Mouse (Mus musculus) adrenal gland, adult 2 months (tissue): Measurements from ENCODE around the gene Naxd. TPM values are rescaled to one million over a fixed set of nuclear protein-coding genes. Genes with fewer than 3 reads are reported as not detected.
"Not testable (repeated sequence)": the region's sequence is repeated elsewhere in the genome, so short reads cannot be mapped to it uniquely, and the experiment has no call there.

ENCODE experiments used
- DNase-seq: peaks from one replicate; pipeline ENCODE4 v3.0.0; 2021
- polyA plus RNA-seq: library from polyadenylated mRNA; depleted of rRNA; stranded (reverse); fragments of >200 nt; gene quantifications from 2 replicates; pipeline ENCODE4 v1.2.3, GENCODE M21; 2012
- total RNA-seq, 2 experiments: library from RNA; stranded (reverse); gene quantifications; 2 replicates each; pipeline ENCODE4 v1.2.3; 2021

The Naxd gene
- total and polyA plus RNA-seq, 3 experiments: 67.2 to 114 (median 75.3) TPM

DNA sequence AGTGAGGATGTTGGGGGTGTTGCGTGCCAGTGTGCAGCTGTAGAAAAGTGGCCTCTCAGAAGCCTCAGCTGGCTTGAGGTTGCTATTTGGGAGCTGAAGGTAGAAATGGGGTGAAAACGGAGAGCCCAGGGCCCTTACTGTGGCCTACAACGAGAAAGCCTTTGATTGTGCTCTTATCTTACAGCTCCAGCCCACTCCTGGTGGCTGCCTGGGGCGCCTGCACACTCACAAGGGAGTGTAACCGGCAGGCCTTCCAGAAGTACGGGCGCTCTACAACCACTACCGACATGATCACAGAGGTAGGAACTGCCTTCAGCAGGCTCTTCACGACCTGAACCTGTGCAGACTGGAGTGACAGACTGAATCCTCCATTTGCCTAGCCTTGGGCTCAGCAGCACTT is 15.4 kb downstream of the Naxd start:
- DNase-seq: no peak

DNA sequence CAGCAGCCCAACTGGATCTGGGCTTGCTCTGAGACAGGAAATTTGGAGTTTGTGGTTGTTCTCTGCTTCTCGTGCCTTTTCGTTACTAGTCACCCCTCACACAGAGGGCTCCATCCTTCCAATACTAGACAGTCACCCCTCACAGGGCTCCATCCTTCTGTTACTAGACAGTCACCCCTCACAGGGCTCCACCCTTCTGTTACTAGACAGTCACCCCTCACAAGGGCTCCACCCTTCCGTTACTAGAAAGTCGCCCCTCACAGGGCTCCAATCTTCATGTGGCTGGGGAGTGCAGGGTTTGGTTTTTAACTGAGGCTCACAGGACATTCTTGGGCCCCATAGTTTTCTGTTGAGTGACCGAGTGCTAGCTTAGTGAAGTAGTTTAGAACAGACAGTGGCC is 15.9 kb downstream of the Naxd start:
- DNase-seq: no peak

DNA sequence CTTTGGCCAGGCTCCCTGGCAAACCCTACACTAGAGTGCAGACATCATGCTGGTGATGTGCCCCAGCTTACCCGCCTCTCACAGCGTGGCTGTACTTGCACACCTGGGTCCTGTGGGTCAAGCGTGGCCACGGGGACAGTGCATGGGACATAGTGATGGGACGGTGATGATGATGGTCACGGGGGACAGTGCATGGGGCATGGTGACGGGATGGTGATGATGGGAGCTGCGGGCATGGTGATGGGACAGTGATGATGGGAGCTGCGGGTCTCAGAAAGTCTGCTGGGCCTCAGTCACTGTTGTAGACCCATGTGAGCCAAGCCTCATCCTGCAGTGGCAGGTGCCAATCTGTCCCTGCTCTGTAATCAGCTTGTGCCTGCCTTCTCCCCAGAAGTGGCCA is 19.0 kb downstream of the Naxd start:
- no peak for DNase-seq

DNA sequence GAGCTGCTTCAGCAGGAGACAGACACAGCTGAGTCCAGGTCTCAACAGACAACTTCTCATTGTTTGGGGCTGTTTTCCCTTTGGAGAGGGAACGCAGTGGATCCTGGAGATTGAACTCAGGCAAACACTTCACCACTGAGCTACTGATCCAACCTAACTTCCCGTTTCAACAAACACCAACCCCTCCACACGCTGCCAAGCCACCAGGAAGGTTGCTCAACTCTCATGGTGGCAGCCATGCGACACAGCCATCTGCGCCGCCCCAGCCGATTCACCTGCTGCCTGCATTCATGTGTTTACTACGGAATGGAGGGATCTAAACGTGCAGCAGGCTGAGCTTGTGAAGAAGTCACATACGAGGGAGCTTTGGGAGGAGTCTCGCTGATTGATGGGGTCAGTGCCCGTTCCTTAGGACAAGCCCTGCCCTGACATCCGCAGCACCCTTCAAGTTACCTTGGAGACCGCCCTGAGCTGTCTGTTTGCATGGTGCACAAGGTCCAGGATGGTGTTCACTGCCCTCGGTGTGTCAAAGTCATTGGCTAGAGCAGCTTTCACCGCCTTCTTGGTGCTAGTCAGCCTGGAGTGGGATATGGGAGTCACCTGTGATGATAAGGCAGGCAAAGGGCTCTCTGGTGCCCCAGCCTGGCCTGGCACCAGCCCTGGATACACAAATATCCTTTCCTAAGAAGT is 20.2 kb downstream of the Naxd start:
- no peak for DNase-seq

DNA sequence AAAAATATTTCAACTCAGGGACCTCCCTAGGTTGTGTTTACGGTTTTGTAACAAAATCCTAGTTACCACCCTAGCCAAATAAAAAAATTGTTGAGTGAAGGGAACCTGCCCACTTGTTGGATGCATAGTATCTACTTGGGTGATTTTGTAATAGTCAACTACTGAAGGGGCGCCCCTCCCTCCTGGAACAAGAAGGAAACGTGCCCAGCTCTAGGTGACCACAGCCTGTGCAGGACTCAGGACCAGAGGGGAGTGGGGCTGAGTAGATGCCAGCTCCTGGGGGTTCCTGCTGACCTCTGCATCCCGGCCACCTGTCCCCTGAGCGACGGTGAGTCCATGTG is 20.7 kb downstream of the Naxd start:
- DNase-seq: no peak

DNA sequence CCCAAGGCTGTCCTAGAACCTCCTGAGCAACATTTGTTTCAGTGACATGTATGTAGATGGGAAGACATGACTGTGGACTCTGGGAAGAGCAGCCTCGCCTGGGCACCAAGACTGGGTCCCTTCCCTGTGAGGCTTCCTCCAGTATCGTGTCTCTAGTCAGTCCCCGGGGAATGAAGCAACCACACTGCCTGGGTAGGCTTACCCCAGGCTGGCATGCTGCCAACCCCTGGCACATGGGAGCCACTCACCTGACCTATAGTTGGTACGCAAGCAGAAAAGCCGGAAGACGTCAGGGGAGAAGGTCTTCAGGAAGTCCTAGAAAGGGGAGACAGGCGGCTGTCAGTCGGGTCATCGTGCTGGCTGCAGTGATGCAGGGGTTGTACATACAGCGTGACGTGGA is 21.4 kb downstream of the Naxd start:
- DNase-seq: no peak

DNA sequence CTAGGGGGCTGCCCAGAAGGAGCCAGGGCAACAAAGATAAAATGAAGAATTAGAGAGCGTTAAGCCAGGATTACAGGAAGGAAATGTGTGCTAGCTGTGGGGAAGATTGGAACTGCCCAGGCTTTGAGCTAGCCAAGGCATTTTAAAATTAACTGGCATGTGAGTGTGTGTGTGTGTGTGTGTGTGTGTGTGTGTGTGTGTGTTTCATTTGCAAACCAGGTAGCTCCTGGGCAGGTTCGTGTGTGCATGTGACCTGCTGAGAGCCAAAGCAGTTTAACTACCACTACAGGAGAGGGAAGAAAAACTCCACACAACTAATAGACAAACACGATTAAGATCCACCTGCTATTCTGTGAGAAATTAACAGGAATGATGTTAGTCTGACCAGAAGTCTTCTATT is 26.0 kb downstream of the Naxd start:
- DNase-seq: no peak

DNA sequence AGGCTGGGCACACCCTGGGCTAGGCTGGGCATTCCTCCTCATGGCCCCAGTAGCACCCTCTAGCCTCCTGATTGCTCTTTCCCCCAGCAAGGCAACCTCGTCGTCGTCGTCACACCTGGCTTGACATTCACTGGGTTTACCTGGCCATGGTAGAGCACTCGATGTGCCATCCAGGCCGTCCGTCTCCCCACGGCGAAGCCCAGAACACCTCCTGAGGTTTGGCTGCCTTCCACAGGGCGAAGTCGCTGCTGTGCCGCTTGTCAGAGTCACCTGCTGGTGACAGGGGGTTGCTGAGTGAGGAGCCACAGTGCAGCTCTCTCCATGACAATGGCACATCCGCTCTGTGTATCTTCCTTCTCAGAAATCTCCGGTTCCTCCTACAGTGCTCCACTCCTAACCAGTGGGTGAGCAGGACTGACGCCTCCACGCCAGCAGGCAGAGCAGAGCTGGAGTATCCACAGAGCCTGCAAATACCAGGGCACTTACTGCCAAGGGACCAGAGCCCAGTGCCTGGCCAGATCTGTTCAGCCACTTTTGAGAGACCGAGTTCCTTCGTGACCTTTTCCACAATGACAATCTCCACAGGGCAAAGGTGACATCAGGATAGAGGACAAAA is 33.0 kb downstream of the Naxd start:
- DNase-seq: peak; percentile 43

DNA sequence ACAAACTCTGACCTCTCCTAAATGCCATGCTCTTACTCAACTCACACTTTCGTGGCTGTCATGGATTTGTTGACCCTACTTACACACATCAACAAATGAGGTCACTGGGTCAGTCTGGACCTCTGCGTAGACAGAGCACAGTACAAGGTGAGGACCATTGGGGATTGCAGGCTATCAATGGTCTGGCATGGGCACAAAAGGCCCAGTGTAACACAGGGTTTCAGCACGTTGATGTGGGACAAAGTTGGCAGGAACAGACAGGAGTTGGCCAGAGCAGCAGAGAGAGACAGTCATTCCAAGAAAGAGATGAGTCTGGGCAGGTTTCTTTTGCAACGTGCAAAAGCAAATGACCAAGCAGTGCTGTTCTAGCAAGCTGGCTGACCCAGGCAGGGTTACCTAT is 33.5 kb downstream of the Naxd start:
- peak; percentile 48 for DNase-seq

DNA sequence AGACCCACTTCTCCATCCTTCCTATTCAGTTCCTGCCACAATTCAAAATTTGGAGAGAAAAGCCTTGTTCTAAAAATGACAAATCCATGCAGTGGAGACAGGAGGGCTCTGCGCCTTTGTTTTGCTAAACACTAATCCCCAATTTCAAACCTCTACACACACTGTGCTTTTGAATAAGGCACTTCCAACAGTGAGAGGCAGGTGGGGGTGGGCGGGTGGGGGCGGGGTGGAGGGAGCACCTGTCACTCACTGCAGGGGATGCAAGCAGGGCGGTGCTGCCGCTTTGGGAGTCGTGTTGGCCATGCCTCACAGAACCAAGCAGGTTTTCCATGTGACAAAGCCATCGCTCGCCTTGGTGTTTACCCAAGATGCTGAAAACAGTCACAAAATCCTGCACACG is 37.2 kb downstream of the Naxd start:
- DNase-seq: no peak

DNA sequence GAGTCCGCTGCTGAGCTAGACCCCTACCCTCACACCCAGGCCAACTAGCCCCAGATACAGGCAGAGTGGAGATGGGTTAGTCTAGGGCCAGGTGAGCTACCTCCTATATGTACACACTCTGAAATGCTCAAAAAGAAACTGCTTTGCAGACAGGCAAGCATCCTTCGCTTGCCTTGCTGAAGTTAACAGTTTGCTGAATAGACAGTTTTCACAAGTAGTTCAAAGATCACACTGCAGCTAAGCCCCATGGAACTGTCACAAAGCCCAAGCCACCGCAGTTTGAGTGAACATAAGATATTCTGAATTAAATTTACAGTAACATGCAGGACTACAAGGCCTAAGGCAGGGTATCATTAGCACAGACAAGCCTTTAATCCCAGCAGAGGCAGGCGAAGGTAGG is 41.7 kb downstream of the Naxd start:
- DNase-seq: no peak

DNA sequence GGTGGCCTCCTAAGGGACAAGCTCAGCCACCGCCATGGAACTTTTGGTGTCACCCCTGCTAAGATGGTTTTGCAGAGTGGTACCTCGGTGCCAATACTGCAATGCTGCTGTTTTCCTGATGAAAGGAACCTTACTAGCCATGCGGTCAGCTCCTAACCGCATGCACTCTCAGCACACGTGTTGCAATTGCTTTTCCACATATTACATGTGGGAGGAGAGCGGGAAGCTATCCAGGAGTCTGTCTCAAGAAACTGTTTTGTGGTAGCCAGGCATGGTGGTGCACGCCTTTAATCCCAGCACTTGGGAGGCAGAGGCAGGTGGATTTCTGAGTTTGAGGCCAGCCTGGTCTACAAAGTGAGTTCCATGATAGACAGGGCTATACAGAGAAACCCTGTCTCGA is 42.9 kb downstream of the Naxd start:
- no peak for DNase-seq

DNA sequence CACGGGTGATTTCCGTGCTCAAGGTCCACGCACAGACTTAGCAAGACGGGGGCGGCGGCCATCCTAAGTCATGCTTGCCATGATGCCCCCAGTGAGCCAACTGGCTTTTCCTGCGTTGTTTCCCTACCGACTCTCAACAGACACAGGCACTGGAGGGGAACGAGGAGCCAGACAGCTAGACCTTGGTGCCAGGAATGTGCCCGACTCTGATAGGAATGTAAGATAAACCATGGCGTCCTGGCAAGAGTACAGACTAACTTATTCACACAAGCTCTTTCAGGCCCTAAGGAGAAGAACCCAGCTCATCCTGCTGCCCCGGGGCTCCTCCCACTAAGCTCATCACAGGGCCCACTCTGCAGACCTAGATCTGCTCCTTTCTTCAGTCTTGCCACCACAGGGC is 44.7 kb downstream of the Naxd start:
- no peak for DNase-seq

DNA sequence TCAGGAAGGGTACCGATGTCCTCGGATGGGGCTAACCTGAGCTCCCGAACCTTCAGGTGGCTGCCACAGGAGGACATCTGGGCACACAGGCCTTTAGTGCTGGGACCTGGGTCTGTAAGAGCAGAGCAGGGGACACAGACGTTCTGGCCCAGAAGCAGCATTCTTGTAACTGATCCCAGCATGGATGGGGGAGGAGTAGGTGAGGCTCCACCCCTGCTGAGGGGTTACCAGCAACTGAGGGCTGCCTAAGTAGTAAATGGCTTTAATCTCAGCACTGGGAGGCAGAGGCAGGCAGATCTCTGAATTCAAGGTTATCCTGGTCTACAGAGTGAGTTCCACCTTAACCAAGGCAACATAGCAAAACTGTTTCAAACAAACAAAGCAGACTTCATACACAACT is 45.6 kb downstream of the Naxd start:
- no peak for DNase-seq

DNA sequence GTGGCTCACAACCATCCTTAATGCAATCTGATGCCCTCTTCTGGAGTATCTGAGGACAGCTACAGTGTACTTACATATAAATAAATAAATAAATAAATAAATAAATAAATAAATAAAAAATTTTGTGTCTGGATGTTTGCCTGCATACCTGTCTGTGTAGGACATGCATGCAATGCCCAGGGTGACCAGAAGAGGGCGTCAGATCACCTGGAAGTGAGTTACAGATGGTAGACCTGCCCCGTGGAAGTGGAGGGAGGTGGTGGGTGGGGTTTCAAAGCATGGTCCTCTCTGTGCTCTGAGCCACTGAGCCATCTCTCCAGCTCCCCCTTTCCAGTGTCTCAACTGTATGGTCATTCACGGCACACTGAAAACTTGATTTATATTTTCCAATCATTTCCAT is 47.1 kb downstream of the Naxd start:
- DNase-seq: peak; percentile 41

DNA sequence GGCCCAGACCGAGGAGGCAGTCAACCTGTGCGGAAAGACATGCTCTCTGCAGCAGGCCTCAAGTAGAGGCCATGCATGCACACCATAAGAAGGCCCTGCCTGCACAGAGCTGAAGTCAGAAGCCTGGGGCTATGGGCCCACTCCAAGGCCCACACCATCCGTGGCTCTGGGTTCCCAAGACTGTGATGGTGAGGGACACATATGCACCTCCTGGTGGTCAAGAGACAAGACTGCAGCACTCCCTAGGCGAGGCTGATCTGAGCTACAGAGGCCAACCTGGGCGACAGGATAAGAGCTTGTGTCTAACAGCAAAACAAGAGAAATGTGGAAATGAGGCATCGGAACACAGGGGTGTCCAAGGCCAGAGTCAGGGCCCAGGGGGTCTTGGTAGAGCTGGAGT is 49.8 kb downstream of the Naxd start:
- no peak for DNase-seq

DNA sequence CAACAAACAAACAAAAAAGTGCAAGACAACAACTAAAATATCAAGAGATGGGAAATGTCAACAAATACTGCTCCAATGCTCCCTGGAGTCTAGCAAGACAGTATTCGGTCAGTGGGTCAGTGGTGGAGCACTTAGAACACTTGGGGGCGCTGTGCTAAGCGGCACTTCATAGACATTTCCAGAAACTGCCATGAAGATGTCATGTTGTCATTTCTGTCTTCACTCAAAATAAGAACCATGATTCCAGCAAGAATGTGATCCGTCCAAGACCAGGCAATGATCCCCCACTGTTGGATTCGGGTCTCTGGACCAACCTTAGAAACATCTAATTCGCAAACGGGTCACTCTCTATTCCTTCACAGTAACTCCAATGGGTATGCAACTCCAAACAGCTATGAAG is 52.4 kb downstream of the Naxd start:
- peak; percentile 53 for DNase-seq

DNA sequence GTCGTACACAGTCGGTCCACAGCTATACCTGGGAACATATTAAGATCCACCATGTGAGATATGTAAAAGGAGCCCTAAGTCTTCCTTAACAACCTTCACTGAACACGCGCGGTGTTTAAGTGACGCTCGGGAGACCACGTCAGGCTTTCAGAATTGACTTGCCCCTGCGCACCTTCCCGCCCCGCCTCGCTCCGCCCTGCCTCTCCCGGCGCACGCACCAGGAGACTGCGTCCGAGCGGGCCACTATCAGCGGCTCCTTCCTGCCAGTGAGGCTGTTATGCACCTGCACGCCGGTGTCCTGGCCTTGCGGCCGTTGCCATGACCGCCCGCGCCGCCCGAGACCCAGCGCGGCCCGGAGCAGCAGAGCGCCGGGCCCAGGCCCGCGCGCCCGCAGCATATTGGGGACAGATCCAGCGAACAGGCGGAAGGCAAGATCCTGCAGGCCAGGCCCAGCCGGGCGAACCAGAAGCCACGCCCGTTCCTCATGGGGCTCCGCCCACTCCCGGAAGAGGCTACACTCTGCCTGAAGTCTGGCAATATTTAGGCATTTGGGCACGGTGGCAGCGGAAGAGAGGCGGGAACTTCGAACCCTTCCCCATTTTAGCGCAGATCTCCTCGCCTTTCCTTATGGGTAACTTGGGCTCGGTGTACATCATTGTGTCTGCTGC is 53.1 kb downstream of the Naxd start, which contains the start of gene Cars2:
Gene Cars2 (minus strand): TSS at position 503 of the 668 bp plus-strand sequence.
- peak; percentile 97 for DNase-seq

DNA sequence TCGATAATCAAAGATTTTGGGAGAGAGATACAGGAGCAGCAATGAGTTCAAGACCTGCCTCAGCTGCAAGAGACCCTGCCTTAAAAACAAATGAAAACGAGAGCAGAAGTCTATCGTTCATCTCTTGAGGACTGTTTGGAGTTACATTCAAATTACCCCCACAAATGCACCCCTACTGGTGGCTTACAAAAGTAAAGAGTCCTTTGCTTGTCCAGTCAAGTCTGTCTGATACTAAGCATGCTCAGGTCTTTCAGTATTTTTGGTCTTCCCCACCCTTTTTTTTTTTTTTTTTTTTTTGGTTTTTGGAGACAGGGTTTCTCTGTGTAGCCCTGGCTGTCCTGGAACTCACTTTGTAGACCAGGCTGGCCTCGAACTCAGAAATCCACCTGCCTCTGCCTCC is 54.2 kb downstream of the Naxd start:
- DNase-seq: not testable (repeated sequence)

DNA sequence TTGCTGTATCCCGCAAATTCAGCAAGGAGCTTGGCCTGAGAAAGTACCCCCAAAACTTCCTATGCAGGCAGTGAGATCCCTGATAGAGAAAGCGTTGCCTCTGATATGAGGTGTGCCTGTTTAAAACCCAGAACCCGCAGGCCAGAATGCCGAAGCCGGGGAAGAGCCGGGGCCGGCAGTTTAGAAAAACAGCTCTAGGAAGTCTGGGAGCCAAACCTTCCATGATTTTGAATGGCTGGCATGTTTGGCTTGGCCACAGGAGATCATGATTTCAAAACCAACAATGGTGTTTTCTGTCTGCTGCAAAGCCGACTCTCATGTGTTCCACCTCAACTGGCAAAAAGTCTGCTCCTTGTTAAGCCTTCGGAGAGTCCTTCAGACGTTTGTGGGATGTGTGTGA is 55.1 kb downstream of the Naxd start:
- DNase-seq: no peak

DNA sequence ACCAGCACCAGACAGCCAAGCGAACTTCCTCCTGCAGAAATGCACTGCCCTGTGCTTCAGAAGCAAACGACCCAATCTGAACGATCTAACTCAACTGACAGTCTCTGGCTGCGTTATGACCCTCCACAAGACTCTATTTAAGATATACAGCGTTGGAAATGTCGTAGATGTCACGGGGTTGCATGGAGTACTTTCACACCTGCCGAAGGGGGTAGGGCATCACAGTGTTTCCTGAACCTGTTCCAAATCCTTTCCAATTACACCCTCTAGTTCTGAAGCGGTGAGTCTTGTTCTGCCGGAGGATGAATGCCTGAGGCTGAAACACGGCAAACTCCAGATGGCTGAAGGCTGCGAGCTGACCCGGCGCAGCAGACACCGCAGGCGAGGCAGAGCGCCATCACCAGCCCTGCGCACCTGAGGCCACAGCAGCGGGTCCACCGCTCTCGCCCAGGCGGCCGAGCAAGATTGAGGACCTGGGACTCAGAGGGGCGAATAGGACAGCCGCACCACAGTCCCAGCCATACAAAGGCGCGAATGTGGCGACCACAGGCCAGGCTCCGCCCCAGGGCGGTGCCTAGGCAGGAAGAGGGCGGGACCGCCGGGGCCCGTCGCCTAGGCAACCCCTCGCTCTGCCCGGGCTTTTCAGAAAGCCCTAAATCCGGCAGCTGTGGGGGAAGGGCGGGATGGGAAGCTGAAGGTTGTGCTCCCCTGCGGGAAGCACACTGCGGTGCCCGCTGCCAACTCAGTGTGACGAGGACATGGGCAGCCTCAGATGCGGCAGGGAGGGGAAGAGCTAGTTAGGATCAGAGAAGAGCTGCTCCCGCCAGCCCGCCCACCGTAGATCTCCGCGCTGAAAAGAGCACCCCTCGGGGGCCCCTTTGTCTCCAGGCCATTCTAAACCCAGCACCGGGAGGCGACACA is 57.8 kb downstream of the Naxd start, which contains the start of gene Ing1:
Gene Ing1 (plus strand): TSS at position 773 of the 921 bp plus-strand sequence.
- DNase-seq: peak; percentile 96
